Mouse (Mus musculus) bone marrow, adult 2 months (tissue): ENCODE data around the gene Notum.

Source experiments
- CTCF ChIP-seq: fragments of 200-500 bp; IDR thresholded peaks from 2 replicates; pipeline ENCODE4 v1.5.1; 2011; ENCODE audit warnings: low read length, control low read depth; ENCODE audit not compliant: control insufficient read depth, insufficient read depth
- POLR2A ChIP-seq: fragments of 200-500 bp; IDR thresholded peaks from 2 replicates; pipeline ENCODE4 v1.6.1; 2011; ENCODE audit warnings: low read depth, mild to moderate bottlenecking, control low read depth, low read length, borderline replicate concordance; ENCODE audit not compliant: control insufficient read depth

- TF ChIP-seq CTCF = no peak
- TF ChIP-seq POLR2A = no peak
Measured at GRCm38 (mm10) chr11:120609250-120609649, 51.7 kb downstream of the Notum start.
